Mouse (Mus musculus): ENCODE data around the gene Serp1.

Serp1 gene

DNA sequence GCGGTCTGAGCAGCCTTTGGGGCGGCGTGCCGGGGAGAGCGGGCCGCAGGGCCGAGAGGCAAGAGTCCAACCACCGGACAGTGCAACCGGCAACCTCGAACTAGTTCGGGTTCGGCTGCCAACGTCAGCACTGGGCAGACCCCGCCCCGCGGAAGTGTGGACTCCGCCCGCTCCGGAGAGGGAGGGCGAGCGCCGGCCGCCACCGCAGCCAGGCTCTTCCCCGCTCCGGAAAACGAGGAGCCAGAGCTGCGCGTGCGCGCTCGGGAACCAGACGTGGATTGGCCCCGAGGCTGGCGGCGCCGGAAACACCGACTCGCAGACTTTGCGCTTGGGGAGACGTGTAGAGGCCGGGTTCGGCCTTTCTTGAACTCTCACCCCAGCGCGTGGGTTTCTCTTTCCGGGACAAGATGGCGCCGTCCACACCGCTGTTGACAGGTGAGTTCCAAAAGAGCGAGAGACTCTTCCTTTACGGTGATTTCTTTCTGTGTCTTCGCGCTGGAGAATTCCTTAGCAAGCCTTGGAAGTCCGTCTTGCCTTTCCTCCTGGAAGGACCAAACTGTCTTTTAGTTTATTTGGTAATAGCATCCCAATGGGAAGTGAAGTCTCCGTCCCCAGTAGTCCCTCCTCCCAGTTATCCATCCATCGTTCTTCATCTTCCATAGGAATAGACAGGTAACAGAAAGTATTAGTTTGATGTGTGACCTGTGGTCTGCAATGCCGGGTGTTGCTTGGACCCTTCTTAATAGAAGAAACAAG is at the start of gene Serp1, which contains the start of gene Eif2a:
Gene Serp1, minus strand, starts transcription at position 241 of the 756 bp plus-strand sequence.
Gene Eif2a, plus strand, starts transcription at position 170 of the 756 bp plus-strand sequence.
- DNase-seq = peak; percentile 99

DNA sequence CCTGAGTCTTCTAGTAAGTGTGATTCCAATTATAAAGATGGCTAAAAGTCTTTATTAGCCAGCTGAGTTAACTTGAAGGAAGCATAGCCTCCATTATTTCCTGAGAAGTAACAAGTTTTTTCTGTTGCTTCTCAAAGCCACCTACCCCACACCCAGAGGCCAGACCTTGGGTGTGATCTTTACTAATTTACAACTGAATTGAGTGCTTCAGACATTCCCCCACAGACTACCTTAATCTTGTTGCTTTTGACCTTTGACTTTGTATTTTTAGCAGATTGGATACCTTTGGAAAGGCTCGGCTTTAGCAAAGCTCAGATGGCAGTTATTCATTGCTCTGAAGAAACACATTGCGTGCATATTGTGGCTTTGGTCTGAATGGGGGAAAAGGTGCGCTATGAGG is 45.1 kb upstream of the Serp1 start:
- no peak for DNase-seq

DNA sequence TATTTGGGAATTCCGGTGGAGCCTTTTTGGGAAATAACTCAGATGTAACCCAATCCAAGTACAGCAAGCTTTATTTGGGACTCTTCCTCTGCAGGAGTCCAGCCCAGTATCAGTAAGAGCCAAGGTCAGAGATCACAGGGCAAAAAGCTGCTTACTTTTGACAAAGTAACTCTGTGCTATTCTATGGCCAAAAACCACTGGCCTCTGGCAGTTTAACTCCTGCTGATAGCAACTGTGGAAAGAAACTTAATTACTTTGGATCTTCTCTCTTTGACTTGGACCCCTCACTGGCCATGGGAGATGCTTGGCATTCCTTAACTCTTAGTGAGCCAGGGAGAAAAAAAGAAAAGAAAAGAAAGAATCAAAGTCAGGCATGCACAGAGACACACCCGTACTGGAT is 35.7 kb upstream of the Serp1 start:
- no peak for DNase-seq

- no peak for DNase-seq
Observed at GRCm38 (mm10) chr3:58559887-58560286, 34.2 kb upstream of the Serp1 start.

- DNase-seq = no peak
Observed at GRCm38 (mm10) chr3:58556649-58557048, 31.0 kb upstream of the Serp1 start.

DNA sequence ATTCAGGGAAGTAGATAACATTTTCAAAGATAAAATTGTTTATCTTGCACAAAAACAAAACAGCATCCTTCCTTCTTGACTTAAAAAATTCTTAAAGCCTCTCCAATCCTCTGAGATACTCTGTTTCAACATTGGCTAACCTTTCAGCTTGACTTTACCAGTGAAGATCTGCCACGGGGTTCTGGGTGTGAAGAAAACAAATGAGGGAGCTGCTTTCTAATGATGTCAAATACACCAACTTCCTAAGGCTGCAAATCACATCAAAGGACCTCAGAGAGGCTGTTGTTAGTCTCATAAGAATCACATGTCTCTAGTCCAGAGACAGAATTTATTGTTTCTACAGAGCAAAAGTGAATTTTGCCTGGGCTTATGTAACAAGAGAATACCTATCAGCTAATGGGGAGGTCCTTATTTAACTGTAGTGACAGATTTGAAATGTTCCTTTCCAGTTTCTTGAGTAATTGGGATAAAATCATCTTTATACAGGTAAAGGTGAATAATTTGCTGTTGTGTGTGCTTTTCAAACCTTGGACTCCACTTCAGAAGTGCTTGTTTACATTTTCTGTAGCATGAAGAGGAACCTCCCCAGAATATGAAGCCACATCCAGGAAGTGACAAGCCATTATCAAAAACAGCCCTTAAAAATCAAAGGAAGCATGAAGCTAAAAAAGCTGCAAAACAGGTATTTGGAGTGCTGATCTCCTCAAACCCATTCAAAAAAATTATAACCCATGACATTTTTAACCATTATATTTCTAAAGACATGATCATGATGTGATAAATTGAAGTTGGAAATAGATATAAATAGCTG is 26.5 kb upstream of the Serp1 start:
- no peak for DNase-seq

DNA sequence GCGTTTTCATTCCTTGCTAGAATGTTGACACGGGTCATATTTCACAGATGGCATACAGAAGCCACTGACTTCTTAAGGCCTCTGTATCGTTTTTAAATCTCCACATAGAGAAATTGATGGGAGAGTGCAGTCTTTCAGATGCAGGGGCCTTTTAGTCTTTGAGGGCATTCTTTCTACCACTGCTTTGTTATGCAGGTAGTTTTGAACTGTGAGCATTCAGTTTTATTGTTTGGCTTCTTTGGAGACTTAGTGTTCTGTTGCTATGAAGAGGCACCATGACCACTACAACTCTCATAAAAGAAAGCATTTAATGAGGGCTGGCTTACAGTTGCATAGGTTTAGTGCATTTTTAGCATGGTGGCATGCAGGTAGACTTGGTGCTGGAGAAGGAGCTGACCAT is 10.9 kb upstream of the Serp1 start:
- no peak for DNase-seq

DNA sequence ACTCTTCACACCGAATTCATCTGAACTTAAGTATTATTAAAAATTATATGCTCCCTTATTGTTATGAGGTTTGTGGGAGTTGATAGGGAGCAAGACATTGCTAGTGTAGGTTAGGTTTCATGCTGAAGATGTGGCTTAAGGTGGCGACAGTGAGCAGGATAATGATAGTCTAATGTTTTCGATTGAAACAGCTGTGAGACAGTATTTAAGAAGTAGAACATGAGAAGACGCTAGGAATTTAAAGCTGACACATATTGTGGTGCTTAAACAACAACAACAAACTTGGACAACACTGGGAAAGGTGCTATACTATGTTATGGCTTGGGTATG is 681 bp upstream of the Serp1 start:
- DNase-seq = no peak

DNA sequence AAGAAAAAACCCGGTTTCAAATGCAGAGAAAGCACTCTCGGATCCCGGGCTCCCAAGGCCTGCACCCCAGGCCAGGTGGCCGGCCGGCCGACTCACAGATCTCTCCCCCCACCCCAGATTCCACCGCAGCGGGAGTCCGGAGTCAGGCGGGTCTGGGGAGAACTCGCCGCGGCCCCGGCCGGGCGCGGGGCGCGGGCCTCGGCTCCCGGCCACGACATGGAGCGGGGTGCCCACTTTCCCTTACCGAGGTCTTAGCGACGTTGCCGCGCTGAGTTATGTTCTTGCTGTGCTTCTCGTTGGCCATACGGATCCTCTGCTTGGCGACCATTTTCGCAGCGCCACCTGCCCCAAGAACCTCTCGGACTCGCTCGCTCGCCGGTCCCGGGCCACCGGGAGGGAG is 526 bp downstream of the Serp1 start:
- no peak for DNase-seq

GRCm38 (mm10) chr3:58524246-58524645 is 1.4 kb downstream of the Serp1 start:
- DNase-seq = no peak

DNA sequence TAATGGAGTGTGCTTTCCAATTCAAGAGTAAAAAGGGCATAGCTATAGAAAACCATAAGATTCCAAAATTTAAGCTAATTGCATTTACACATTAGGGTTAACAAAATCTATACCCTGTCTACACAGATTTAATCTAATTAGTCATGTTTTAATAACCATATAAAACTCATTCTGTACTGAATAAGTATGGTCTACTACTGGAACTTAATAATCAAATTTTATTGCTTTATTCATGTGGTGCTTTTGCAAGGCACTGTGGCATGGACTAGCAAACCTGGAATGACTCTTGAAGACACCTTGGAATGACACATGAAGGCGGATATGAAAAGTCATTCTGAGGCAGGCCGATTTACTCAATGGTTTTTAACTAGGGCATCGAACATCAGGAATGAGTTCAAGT is 2.3 kb downstream of the Serp1 start:
- DNase-seq = no peak

- no peak for DNase-seq
Observed at GRCm38 (mm10) chr3:58521361-58521760, 4.3 kb downstream of the Serp1 start.

- DNase-seq = no peak
Observed at GRCm38 (mm10) chr3:58520286-58520685, 5.4 kb downstream of the Serp1 start.

DNA sequence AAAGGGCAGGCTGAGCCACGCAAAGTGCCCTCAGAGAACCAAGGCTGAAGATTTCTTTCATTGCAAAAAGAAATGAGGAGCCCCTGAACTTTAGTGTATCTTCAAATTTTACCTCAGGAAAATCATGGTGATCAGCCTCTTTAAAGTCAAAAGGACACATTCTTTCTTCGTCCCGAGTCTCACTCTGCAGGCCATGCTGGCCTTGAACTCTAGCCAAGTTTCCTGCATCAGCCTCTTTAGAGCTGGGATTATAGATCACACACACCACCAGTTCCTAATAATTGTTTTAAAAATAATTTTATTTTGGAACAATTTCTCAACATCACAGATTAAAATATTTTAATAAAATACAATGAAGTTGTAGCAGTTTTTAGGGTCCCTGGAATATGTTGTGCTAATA is 6.2 kb downstream of the Serp1 start:
- DNase-seq = no peak

GRCm38 (mm10) chr3:58518962-58519361 is 6.7 kb downstream of the Serp1 start:
- no peak for DNase-seq

GRCm38 (mm10) chr3:58517800-58518199 is 7.9 kb downstream of the Serp1 start:
- no peak for DNase-seq

DNA sequence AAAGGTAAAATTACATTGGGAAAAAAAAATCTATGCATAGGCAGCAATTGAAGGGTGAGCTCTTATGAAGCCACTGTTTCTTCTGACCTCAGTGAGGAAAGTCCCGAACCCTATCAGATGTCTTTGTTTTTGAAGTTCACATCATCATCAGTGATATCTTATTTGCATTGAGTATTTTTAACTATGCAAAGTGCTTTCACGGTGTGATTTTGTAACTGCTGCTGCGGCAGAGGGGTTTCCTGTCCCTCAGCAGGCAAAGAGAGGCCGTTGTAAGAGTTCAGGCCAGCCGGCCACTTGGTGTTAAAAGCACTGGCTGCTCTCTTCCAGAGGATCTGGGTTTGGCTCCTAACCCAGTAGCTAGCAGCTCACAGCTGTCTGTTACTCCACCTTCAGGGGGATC is 8.4 kb downstream of the Serp1 start:
- DNase-seq = no peak

GRCm38 (mm10) chr3:58516602-58516976 is 9.1 kb downstream of the Serp1 start:
- no peak for DNase-seq

GRCm38 (mm10) chr3:58515947-58516601 is 9.6 kb downstream of the Serp1 start:
- no peak for DNase-seq

DNA sequence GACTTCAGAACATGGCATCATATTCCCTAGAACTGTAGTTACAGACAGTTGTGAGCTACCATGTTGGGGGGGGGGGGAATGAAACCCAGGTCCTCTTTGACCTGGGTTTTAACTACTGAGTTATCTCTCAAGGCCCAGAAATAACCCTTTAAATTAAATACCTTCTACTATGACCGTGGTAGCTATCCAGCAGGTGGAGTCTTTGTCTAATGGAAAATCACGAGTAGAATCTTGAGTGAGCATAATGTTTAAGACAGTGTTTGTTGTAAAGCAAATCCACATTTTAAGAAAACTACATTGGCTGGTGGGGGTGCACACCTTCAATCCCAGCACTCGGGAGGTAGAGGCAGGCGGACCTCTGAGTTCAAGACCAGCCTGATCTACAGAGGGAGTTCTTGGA is 12.2 kb downstream of the Serp1 start:
- no peak for DNase-seq

DNA sequence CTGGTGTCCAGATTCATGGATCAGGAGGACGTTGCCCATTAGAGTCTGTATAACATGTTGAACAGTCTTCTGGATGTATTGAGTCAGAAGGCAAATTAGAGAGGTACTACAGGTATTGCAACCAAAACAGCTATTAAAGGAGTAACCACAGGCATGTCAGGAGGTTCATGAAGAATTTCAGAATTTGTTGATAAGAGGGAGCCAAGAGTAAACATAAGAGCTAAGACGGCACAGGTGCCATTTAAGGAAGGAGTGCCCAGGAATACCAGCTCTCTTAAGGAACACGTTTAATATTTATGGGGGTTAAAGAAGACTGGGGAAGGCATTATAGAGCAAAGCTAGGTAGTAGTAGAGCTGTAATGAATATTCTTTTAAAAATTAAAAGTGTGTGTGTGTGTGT is 13.0 kb downstream of the Serp1 start:
- DNase-seq = no peak

- DNase-seq = no peak
Observed at GRCm38 (mm10) chr3:58511581-58511980, 14.1 kb downstream of the Serp1 start.

DNA sequence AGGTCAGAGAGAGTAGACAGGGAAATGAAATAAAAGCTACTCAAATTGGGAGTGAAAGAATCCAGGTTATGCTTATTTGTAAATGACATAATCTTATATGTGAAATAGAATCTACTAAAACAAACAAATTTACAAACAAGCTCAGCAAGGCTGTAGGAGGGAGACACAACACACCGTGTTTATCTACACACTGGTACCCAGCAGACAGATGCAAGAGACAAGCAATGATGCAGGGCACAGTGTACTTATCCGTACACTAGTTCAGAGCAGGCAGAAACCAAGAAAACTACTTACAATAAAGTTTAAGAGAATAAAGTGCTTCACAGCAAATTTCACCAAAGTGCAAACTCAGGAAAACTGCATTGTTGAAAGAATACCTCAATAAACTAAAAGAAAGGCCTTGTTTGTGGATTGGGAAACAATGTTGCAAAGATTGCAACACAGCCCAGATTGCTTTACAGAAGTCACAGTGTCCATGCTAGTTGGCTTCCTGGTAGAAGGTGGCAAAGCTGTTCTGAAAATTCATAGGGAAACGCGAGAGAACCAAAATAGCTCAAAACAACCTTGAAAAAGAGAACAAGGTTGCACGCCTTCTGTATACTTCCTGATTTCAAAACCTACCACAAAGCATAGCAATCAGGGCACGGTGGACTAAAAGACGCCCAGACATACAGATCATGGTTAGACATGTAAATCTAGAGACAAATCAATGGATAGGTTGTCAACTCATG is 17.5 kb downstream of the Serp1 start:
- DNase-seq = no peak
